Mouse (Mus musculus) layer of hippocampus, adult 9-11 months (tissue): ENCODE measurements around the gene Rundc3a.
A peak's percentile ranks its signal among the peaks of the same experiment; 100 is the strongest.
"Not testable (repeated sequence)": the region's sequence is repeated elsewhere in the genome, so short reads cannot be mapped to it uniquely, and the experiment has no call there.

Experiments
- DNase-seq: peaks from one replicate; pipeline ENCODE4 v3.0.0; 2022

Rundc3a gene

GRCm38 (mm10) chr11:102394421-102395124, 1.4 kb downstream of the Rundc3a start:
- DNase-seq = no peak

GRCm38 (mm10) chr11:102395250-102395649, 2.0 kb downstream of the Rundc3a start:
- DNase-seq = peak; percentile 39

DNA sequence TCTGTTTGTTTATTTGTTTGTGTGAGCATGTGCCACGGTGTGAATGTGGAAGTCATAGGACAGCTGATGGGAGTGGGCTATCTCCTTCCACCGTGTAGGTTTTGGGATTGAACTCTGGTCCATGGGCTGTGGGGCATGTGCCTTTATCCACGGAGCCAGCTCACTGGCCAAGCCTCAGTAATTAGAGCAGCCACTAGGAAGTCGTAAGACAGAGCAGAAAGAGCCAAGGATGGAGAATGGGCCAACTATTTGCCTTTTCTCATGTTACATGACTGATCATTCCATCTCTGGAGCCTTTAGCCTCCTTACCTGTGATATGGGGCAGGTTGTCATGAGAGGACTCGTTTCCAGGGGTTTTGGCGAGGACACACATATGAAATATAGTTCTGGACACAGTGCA, 3.1 kb downstream of the Rundc3a start:
- DNase-seq = no peak

DNA sequence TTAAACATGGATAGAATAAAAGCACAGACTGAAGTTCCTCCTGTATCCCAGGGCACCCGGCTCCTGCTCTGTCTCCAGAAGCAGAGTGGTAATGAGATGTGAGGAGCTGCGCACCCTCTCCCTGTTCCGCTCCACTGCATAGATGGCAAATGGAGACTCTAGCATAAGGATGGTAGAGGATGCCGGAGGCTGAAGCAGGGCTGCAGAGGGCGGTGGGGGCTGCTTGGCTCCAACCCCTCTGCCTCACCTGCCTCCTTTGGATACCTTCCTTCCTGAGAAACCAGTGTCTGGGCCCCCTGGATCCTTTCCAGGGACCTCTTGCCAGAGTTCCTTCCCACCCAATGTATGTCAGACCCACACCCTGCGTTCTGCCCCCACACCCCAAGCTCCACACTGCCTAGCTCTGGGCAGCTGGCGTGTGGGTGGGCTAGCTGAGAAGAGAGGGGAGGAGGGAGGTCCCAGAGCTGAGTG, 3.5 kb downstream of the Rundc3a start:
- peak; percentile 64 for DNase-seq

- DNase-seq = peak; percentile 85
Measured at GRCm38 (mm10) chr11:102398007-102398825, 5.0 kb downstream of the Rundc3a start.

DNA sequence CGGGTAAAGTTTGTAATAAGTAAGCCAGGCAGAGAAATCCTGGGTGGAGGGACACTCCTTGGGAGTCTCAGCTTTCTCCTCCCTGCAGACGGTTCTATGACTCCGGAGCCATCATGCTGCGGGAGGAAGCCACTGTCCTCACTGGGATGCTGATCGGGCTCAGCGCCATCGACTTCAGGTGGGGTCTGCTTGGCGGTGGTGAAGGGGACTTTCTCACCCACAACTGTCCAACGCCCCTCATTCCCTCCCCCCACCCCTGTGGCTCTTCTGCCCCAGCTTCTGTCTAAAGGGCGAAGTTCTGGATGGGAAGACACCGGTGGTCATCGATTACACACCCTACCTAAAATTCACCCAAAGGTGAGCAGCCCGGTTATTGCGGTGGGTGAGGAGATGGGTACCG, 5.9 kb downstream of the Rundc3a start:
- no peak for DNase-seq

DNA sequence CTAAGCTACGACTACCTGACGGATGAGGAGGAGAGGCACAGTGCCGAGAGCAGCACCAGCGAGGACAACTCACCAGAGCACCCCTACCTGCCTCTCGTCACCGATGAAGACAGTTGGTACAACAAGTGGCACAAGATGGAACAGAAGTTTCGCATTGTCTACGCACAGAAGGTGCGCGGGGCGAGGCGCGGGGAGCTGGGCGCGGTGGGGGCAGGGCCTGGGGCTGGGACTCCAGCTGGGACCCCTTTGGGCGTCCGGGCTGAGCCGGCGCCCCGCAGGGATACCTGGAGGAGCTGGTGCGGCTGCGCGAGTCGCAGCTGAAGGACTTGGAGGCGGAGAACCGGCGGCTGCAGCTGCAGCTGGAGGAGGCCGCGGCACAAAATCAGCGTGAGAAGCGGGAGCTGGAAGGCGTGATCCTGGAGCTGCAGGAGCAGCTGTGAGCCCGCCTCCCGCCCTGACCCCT, 6.4 kb downstream of the Rundc3a start:
- no peak for DNase-seq

DNA sequence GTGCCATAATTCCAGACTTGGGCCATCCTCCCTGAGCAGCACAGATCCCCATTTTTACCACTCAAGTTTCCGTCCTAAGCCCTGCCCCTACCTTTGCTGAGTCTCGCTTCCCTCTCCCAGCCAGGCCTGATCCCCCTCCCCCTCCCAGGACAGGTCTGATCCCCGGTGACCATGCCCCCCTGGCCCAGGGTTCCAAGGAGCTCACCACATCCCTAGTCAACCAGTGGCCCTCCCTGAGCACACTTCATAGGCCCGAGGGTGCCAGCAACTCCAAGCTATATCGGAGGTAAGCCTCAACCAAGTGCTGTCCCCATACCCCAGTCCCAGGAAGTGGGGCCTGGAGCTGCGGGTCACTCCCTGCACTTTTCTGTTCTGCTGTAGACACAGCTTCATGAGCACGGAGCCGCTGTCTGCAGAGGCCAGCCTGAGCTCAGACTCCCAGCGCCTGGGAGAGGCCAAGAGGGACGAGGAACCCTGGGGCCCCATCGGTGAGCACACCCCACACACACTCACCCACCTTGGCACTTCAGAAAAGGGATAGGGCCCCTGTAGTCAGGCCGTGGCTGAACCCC, 7.4 kb downstream of the Rundc3a start:
- no peak for DNase-seq

GRCm38 (mm10) chr11:102401898-102402500, 8.8 kb downstream of the Rundc3a start:
- DNase-seq = no peak

GRCm38 (mm10) chr11:102403657-102404056, 10.5 kb downstream of the Rundc3a start:
- DNase-seq = no peak

DNA sequence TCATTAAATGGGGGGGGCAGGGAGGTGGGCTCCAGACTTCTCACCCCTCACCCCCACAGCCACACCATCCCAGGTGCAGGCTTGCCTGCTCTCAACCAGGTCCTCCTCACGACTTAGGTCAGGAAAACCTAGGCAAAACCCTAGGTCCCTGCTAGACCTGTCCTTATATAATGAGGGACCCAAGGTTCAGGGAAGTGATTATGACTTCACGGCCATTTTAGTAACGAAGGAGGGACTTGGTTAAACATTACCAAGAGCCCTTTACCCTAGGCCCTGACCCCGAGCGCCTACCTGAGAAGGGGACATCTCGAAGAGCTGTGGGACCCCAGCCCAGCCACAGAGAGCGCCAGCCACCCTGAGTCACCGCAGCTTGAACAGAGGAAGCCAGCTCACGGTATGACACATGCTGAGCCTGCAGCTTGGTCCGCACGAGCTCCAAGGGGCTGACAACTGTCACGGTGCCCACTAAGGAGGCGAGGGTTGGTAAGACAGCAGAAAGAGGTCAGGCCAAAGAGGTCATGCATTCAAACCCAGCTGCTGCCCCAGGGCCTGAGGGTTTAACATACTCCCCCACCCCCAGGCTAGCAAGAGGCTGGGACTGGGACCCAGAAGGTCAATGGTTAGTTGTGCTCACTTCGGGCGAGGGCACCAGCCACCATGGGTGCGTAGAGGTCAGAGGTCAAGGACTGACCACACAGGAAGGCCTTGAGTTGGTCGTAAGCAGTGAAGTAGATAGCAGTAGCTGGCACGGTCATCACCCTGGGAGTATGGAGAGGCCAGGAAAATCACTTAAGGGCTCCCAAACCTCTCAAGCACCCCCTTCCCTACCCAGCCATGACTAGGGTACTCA, 11.2 kb downstream of the Rundc3a start:
- DNase-seq = no peak

DNA sequence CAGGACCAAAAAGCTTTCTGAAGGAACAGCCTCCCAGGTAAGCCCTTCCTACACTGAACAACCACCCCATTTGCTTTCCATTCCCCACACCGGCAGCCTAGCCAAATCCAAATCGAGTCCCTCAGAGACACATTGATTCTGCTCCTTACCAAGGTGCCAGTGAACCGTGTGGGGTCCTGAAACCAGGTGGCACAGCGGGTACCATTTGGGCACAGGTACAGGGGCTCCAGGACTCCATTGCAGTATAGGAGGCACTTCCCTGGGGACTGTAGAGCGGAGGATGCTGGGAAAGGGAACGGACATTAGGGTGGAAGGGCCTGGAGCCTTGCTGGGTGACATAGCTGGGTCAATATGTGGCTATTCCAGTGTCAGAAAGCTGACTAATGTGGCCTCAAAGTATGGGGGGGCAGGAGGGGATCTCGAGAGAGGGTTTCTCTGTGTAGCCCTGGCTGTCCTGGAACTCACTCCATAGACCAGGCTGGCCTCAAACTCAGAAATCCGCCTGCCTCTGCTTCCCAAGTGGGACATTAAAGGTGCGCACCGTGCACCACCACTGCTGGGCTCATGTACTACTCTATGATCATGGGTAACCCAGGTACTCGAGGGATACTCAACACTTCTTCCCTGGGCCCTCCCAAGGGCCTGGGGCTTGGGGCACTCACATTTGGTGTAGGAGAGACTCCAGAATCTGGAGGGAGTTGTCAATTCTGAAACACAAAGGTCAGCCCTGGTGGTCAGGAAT, 12.5 kb downstream of the Rundc3a start:
- DNase-seq = no peak

DNA sequence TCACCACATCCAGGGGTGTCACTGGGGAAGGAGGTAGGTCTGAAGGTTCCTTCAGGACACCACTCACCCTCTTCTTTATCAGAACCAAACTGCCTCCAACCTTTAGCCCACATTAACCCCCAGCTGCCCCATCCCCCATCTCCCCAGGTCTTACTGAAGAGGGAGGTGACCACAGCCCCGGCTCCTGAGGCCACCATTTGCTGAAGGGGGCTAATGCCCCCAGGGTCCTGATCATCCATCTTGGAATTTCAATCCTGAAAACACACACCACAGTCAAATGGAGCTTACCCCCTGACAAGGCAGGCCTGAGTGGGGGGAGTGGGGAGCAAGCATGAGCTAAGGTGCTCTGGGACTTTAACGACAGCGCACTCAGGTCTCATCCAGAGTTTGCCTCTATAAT, 13.2 kb downstream of the Rundc3a start:
- no peak for DNase-seq

GRCm38 (mm10) chr11:102406900-102407833, 14.0 kb downstream of the Rundc3a start:
- DNase-seq = peak; percentile 93

- no peak for DNase-seq
Measured at GRCm38 (mm10) chr11:102407834-102408215, 14.6 kb downstream of the Rundc3a start, which contains the start of gene Slc25a39. Gene Slc25a39 (minus strand): TSS chr11:102407946.

GRCm38 (mm10) chr11:102408344-102408876, 15.2 kb downstream of the Rundc3a start:
- peak; percentile 98 for DNase-seq

GRCm38 (mm10) chr11:102408888-102409794, 15.9 kb downstream of the Rundc3a start:
- no peak for DNase-seq

DNA sequence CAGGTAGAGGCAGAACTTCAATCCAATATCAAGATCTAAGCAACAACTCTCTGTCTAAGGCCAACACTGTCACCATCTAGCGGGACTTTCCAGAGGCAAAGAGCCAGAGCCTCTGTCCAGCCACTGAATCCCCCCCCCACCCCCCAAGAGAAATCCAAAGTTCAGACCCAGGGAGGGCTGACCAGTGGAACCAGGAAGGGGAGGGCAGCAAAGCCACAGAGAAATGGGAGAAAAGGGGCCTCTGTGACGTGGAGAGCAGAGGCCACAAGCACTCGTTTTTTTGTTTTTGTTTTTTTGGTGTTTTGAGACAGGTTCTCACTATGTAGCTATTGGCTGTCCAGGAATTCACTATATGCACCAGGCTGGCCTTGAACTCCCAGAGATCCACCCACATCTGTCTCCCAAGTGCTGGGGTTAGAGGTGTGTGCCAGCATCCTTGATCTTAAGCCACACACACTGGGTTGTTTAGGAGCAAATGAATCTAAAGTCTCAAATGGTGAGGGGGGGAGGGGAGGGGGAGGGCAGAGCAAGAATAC, 16.7 kb downstream of the Rundc3a start:
- no peak for DNase-seq

- not testable (repeated sequence) for DNase-seq
Measured at GRCm38 (mm10) chr11:102410345-102410744, 17.1 kb downstream of the Rundc3a start.
